Comparison of ENCODE assay signal across 15 mouse cellular contexts in genomic region chr3:50922347-50922746, GRCm38 (mm10).
"Had no signal": no experiment of that assay in that cellular context is flagged by ENCODE, and none has a peak within 500 bp of the region (broad histone marks: within the 10 kb centered on the region; RNA-seq: fewer than 3 reads in every experiment).

No protein-coding gene starts in this region.

- H3K36me3 ChIP-seq: kidney, embryonic 15.5 days; limb, embryonic 15.5 days; liver, embryonic 12.5 days; midbrain, embryonic 12.5 days; neural tube, embryonic 15.5 days; stomach, embryonic 15.5 days had no signal

- H3K27me3 ChIP-seq: kidney, embryonic 15.5 days; limb, embryonic 15.5 days; liver, embryonic 12.5 days; midbrain, embryonic 12.5 days; neural tube, embryonic 15.5 days; stomach, embryonic 15.5 days had no signal

- H3K4me1 ChIP-seq: liver, embryonic 12.5 days; stomach, embryonic 15.5 days had no signal

- H3K4me3 ChIP-seq: kidney, embryonic 15.5 days; limb, embryonic 15.5 days; liver, embryonic 12.5 days; midbrain, embryonic 12.5 days; neural tube, embryonic 15.5 days; stomach, embryonic 15.5 days had no signal

- H3K9me3 ChIP-seq: kidney, embryonic 15.5 days; limb, embryonic 15.5 days; liver, embryonic 12.5 days; midbrain, embryonic 12.5 days; neural tube, embryonic 15.5 days; stomach, embryonic 15.5 days had no signal

- DNase-seq: kidney, adult 2 months; kidney, postnatal 14 days; layer of hippocampus, adult 9-11 months; layer of hippocampus, postnatal 36 days; lung, embryonic 14.5 days; right cerebral cortex, adult 18-20 months; right cerebral cortex, postnatal 25 days; thymus, adult 2 months; thymus, postnatal 25 days had no signal

- H3K9ac ChIP-seq: kidney, embryonic 15.5 days; limb, embryonic 15.5 days; liver, embryonic 12.5 days; lung, embryonic 14.5 days; midbrain, embryonic 12.5 days; neural tube, embryonic 15.5 days; stomach, embryonic 15.5 days had no signal

- ATAC-seq: liver, embryonic 12.5 days had no signal

- H3K27ac ChIP-seq: kidney, embryonic 15.5 days; limb, embryonic 15.5 days; liver, embryonic 12.5 days; midbrain, embryonic 12.5 days; neural tube, embryonic 15.5 days; stomach, embryonic 15.5 days had no signal

- H3K4me2 ChIP-seq: kidney, embryonic 15.5 days; limb, embryonic 15.5 days; liver, embryonic 12.5 days; lung, embryonic 14.5 days; midbrain, embryonic 12.5 days; neural tube, embryonic 15.5 days; stomach, embryonic 15.5 days had no signal
